Mouse (Mus musculus) mammary gland, adult 2 months (tissue): ENCODE data around the gene Myadm. TPM values are rescaled to one million over a fixed set of nuclear protein-coding genes. Genes with fewer than 3 reads are reported as not detected.

Experiments
- polyA plus RNA-seq: library from polyadenylated mRNA; depleted of rRNA; stranded (reverse); fragments of >200 nt; gene quantifications from 2 replicates; pipeline ENCODE4 v1.2.3, GENCODE M21; 2012; ENCODE audit warnings: low replicate concordance; rRNA removed

The Myadm gene
- 398 and 647 TPM in 2 replicates for polyA plus RNA-seq

DNA sequence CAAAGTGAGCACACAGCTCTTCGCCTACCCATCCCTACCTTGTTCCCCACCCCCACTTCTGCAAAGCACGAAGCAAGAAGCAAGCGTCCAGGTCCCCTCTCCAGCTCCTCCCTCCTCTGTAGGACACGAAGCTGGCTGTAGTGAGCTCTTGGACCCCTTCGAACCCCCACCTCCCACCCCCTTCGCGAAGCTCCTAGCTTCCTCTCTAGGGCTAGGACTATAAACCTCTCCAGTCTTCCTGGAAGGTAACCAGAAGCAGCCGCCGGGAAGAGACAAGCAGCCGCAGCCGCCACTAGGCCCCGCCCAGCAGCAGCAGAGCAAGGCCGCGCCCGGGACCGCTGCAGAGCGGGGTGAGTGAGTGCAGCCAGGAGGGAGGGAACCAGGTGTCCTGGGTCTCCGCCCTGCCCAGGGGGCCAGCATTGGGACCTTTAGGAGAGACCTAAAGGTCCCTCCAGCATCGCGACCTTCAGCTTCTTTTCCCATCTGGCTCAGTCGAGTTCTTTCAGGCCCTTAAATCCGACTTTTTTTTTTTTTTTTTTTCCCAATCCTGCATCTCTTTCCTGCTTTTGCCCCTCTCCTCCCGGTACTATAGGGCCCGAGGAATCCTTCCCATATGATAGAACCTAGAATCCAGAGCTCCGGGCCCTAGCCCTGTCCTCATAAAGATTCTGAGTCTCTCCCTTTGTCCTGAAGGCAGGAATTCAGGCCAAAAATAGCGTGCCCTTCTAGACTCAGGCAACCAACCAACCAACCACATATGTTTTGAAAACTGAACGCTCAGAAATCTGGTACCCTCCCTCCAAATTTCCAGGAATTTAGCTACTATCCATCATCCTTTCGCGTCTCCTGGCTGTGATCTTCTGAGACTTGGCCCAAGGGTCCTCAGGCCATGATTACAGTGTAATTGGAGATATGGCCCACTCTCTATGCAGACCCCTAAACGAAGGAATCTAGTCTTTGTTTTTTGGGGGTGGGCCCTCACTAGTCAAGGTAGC, at the start of gene Myadm, which contains the start of gene Prkcg:
TSS of gene Myadm (plus strand) at position 105 of the 995 bp plus-strand sequence.
TSS of gene Prkcg (plus strand) at position 204 of the 995 bp plus-strand sequence.

GRCm38 (mm10) chr7:3332619-3333521, 44.0 kb downstream of the Myadm start, which contains the start of gene Cacng7:
Gene Cacng7, plus strand, starts transcription at chr7:3332955.

Other genes starting within 250 kb of the Myadm start
- 0.12 and 0.66 TPM in 2 replicates for gene AU018091, start 119.9 kb upstream of the Myadm start, polyA plus RNA-seq
- 0.01 and 0.20 TPM in 2 replicates for gene Nlrp12, start 39.3 kb upstream of the Myadm start, polyA plus RNA-seq
- gene Prkcg, start 99 bp downstream of the Myadm start, polyA plus RNA-seq, result 4.4 and 5.7 TPM in 2 replicates
- 17.0 and 17.8 TPM in 2 replicates for gene Cacng7, start 43.9 kb downstream of the Myadm start, polyA plus RNA-seq
- gene Cacng8, start 101.6 kb downstream of the Myadm start, polyA plus RNA-seq, result 0.09 and 0.54 TPM in 2 replicates
- gene Cacng6, start 135.1 kb downstream of the Myadm start, polyA plus RNA-seq, result 26.9 TPM in 1 of 2 replicates, not detected in the other
- gene Tarm1, start 213.5 kb downstream of the Myadm start, polyA plus RNA-seq, result 0.36 and 0.72 TPM in 2 replicates